Mouse (Mus musculus) forebrain, embryonic 16.5 days (tissue): ENCODE measurements at regions not wholly inside any gene's neighbourhood (a gene's known extent, or its start where the extent isn't known, plus 50 kb on each side); places are given as distances from the start of the nearest gene placed in this dataset.

Experiments
- ATAC-seq: fragments of 200-750 bp; cut with Nextera tagmentation; 2 replicates; pipeline ENCODE4 v1.8.0; 2017; ENCODE audit warnings: mild to moderate bottlenecking, moderate library complexity
- H3K27ac ChIP-seq: fragments of 300-500 bp; sonication (generic); 2 replicates; pipeline ENCODE4 v1.5.1; 2014; ENCODE audit warnings: low read length, control low read depth
- H3K27me3 ChIP-seq: fragments of 300-500 bp; sonication (generic); replicated peaks from 2 replicates; pipeline ENCODE4 v1.6.1; 2014; ENCODE audit warnings: low read length; ENCODE audit not compliant: control insufficient read depth, insufficient read depth
- H3K36me3 ChIP-seq: fragments of 300-500 bp; sonication (generic); 2 replicates; pipeline ENCODE4 v1.6.1; 2014; ENCODE audit not compliant: control insufficient read depth, insufficient read depth
- H3K4me1 ChIP-seq: fragments of 300-500 bp; sonication (generic); replicated peaks from 2 replicates; pipeline ENCODE4 v1.6.1; 2014; ENCODE audit warnings: low read length; ENCODE audit not compliant: control insufficient read depth, insufficient read depth
- H3K4me2 ChIP-seq: fragments of 300-500 bp; sonication (generic); 2 replicates; pipeline ENCODE4 v1.6.1; 2014; ENCODE audit warnings: mild to moderate bottlenecking, low read length, control low read depth
- H3K4me3 ChIP-seq: fragments of 300-500 bp; sonication (generic); replicated peaks from 2 replicates; pipeline ENCODE4 v1.5.1; 2014; ENCODE audit warnings: mild to moderate bottlenecking, low read length, control low read depth
- H3K9ac ChIP-seq: fragments of 300-500 bp; sonication (generic); replicated peaks from 2 replicates; pipeline ENCODE4 v1.6.1; 2014; ENCODE audit warnings: low read depth, low read length, control low read depth
- H3K9me3 ChIP-seq: fragments of 300-500 bp; sonication (generic); 2 replicates; pipeline ENCODE4 v1.6.1; 2016; ENCODE audit warnings: low read length; ENCODE audit not compliant: control insufficient read depth
- WGBS: fragments of 180-500 bp; shearing (Covaris S2); extraction: QIAGEN DNeasy Blood & Tissue Kit; methylation state at CpG from one replicate; pipeline ENCODE4 v1.1.7; 2014; 5-methylcytosine and 5-hydroxymethylcytosine counted together

GRCm38 (mm10) chr13:114684298-114684697 is 133.7 kb upstream of the Mocs2 start:
- H3K27me3 ChIP-seq = no peaks in the 10 kb centered on the region
- no peak overlapping the region for H3K27ac ChIP-seq
- H3K9me3 ChIP-seq = no peaks in the 10 kb centered on the region
- no peaks in the 10 kb centered on the region for H3K36me3 ChIP-seq
- H3K4me3 ChIP-seq = no peak overlapping the region
- no peaks in the 10 kb centered on the region for H3K4me1 ChIP-seq
- ATAC-seq = no peak
- H3K9ac ChIP-seq = no peak overlapping the region
- WGBS = 81% methylated on average over 1 of the region's 1 CpGs
- H3K4me2 ChIP-seq = no peak overlapping the region

- Histone ChIP-seq H3K9me3 (no peaks in the 10 kb centered on the region), H3K4me1 (no peaks in the 10 kb centered on the region), H3K36me3 (no peaks in the 10 kb centered on the region), H3K9ac (no peak overlapping the region), H3K4me2 (no peak overlapping the region), H3K4me3 (no peak overlapping the region), H3K27me3 (no peaks in the 10 kb centered on the region), H3K27ac (no peak overlapping the region)
- no peak for ATAC-seq
- 37% methylated on average over 4 of the region's 4 CpGs for WGBS
Measured at GRCm38 (mm10) chr13:114685368-114685767, 132.7 kb upstream of the Mocs2 start.

GRCm38 (mm10) chr13:114712601-114713000 is 105.4 kb upstream of the Mocs2 start:
- H3K4me3 ChIP-seq = no peak overlapping the region
- 76% methylated on average over 2 of the region's 2 CpGs for WGBS

GRCm38 (mm10) chr13:114719771-114720170 is 98.3 kb upstream of the Mocs2 start:
- no peak overlapping the region for H3K4me2 ChIP-seq
- 45% methylated on average over 4 of the region's 4 CpGs for WGBS
- no peak overlapping the region for H3K27ac ChIP-seq
- no peak for ATAC-seq
- H3K9me3 ChIP-seq = no peaks in the 10 kb centered on the region
- no peak overlapping the region for H3K9ac ChIP-seq
- H3K4me1 ChIP-seq = no peaks in the 10 kb centered on the region
- H3K4me3 ChIP-seq = no peak overlapping the region
- no peaks in the 10 kb centered on the region for H3K36me3 ChIP-seq
- H3K27me3 ChIP-seq = no peaks in the 10 kb centered on the region

More at GRCm38 (mm10) chr13:114712601-114713000, 105.4 kb upstream of the Mocs2 start:
- Histone ChIP-seq H3K36me3 (no peaks in the 10 kb centered on the region), H3K27ac (no peak overlapping the region), H3K4me1 (no peaks in the 10 kb centered on the region), H3K9me3 (no peaks in the 10 kb centered on the region), H3K4me2 (no peak overlapping the region), H3K9ac (no peak overlapping the region), H3K27me3 (no peaks in the 10 kb centered on the region)
- ATAC-seq = no peak

- Histone ChIP-seq H3K4me3 (no peak overlapping the region), H3K9me3 (no peaks in the 10 kb centered on the region), H3K4me1 (no peaks in the 10 kb centered on the region), H3K36me3 (no peaks in the 10 kb centered on the region), H3K27me3 (no peaks in the 10 kb centered on the region), H3K4me2 (no peak overlapping the region), H3K27ac (no peak overlapping the region), H3K9ac (no peak overlapping the region)
- no peak for ATAC-seq
- 91% methylated on average over 4 of the region's 4 CpGs for WGBS
Measured at GRCm38 (mm10) chr13:114726828-114727227, 91.2 kb upstream of the Mocs2 start.

GRCm38 (mm10) chr13:114735066-114735465 is 83.0 kb upstream of the Mocs2 start:
- Histone ChIP-seq H3K9me3 (no peaks in the 10 kb centered on the region), H3K9ac (no peak overlapping the region), H3K27me3 (no peaks in the 10 kb centered on the region), H3K4me1 (no peaks in the 10 kb centered on the region), H3K4me2 (no peak overlapping the region), H3K36me3 (no peaks in the 10 kb centered on the region), H3K27ac (no peak overlapping the region), H3K4me3 (no peak overlapping the region)
- ATAC-seq = no peak
- 90% methylated on average over 7 of the region's 7 CpGs for WGBS

- Histone ChIP-seq H3K9ac (no peak overlapping the region), H3K27me3 (no peaks in the 10 kb centered on the region), H3K4me3 (no peak overlapping the region), H3K36me3 (no peaks in the 10 kb centered on the region), H3K27ac (no peak overlapping the region), H3K4me2 (no peak overlapping the region), H3K4me1 (no peaks in the 10 kb centered on the region), H3K9me3 (no peaks in the 10 kb centered on the region)
- WGBS = 94% methylated on average over 4 of the region's 4 CpGs
- no peak for ATAC-seq
Measured at GRCm38 (mm10) chr13:114736066-114736465, 82.0 kb upstream of the Mocs2 start.

GRCm38 (mm10) chr13:114742534-114742933 is 75.5 kb upstream of the Mocs2 start:
- no peaks in the 10 kb centered on the region for H3K27me3 ChIP-seq
- no peak overlapping the region for H3K4me2 ChIP-seq
- H3K4me1 ChIP-seq = no peaks in the 10 kb centered on the region
- no peak overlapping the region for H3K9ac ChIP-seq
- no peak overlapping the region for H3K27ac ChIP-seq
- H3K4me3 ChIP-seq = no peak overlapping the region
- ATAC-seq = no peak
- no peaks in the 10 kb centered on the region for H3K9me3 ChIP-seq
- WGBS = 49% methylated on average over 3 of the region's 3 CpGs
- no peaks in the 10 kb centered on the region for H3K36me3 ChIP-seq

GRCm38 (mm10) chr13:114745814-114746213 is 72.2 kb upstream of the Mocs2 start:
- no peak overlapping the region for H3K4me3 ChIP-seq
- no peaks in the 10 kb centered on the region for H3K36me3 ChIP-seq
- no peak overlapping the region for H3K27ac ChIP-seq
- H3K27me3 ChIP-seq = no peaks in the 10 kb centered on the region
- no peak overlapping the region for H3K4me2 ChIP-seq
- no peaks in the 10 kb centered on the region for H3K4me1 ChIP-seq
- no peak for ATAC-seq
- WGBS = 85% methylated on average over 2 of the region's 2 CpGs
- no peak overlapping the region for H3K9ac ChIP-seq
- H3K9me3 ChIP-seq = no peaks in the 10 kb centered on the region

- no peak overlapping the region for H3K4me3 ChIP-seq
- no peak for ATAC-seq
Measured at GRCm38 (mm10) chr13:114757459-114757858, 60.6 kb upstream of the Mocs2 start.

More at GRCm38 (mm10) chr13:114757459-114757858, 60.6 kb upstream of the Mocs2 start:
- Histone ChIP-seq H3K4me2 (no peak overlapping the region), H3K4me1 (no peaks in the 10 kb centered on the region), H3K27me3 (no peaks in the 10 kb centered on the region), H3K9me3 (no peaks in the 10 kb centered on the region), H3K36me3 (no peaks in the 10 kb centered on the region), H3K9ac (no peak overlapping the region), H3K27ac (no peak overlapping the region)
